Mouse (Mus musculus): ENCODE results near the gene Neil1.

The Neil1 gene

GRCm38 (mm10) chr9:57148144-57148878, at the start of gene Neil1:
Gene Neil1, minus strand, starts transcription at chr9:57148305.
- peak; percentile 97 for DNase-seq (ENCODE audit: low spot score)

GRCm38 (mm10) chr9:57197414-57197813, 49.3 kb upstream of the Neil1 start:
- DNase-seq (ENCODE audit: low spot score) = no peak

GRCm38 (mm10) chr9:57196708-57197107, 48.6 kb upstream of the Neil1 start:
- DNase-seq (ENCODE audit: low spot score) = no peak

GRCm38 (mm10) chr9:57168411-57168810, 20.3 kb upstream of the Neil1 start:
- DNase-seq (ENCODE audit: low spot score) = no peak

GRCm38 (mm10) chr9:57166173-57166572, 18.1 kb upstream of the Neil1 start:
- no peak for DNase-seq (ENCODE audit: low spot score)

GRCm38 (mm10) chr9:57163137-57163536, 15.0 kb upstream of the Neil1 start:
- DNase-seq (ENCODE audit: low spot score) = no peak

- DNase-seq (ENCODE audit: low spot score) = peak; percentile 76
Measured at GRCm38 (mm10) chr9:57162496-57162895, 14.4 kb upstream of the Neil1 start.

- no peak for DNase-seq (ENCODE audit: low spot score)
Measured at GRCm38 (mm10) chr9:57158506-57158905, 10.4 kb upstream of the Neil1 start.

GRCm38 (mm10) chr9:57158013-57158470, 9.9 kb upstream of the Neil1 start, which contains the start of gene Commd4:
Gene Commd4, minus strand, starts transcription at chr9:57158331.
- DNase-seq (ENCODE audit: low spot score) = peak; percentile 96

GRCm38 (mm10) chr9:57157499-57157898, 9.4 kb upstream of the Neil1 start:
- DNase-seq (ENCODE audit: low spot score) = no peak

- DNase-seq (ENCODE audit: low spot score) = no peak
Measured at GRCm38 (mm10) chr9:57156823-57157222, 8.7 kb upstream of the Neil1 start.

- DNase-seq (ENCODE audit: low spot score) = no peak
Measured at GRCm38 (mm10) chr9:57156383-57156782, 8.3 kb upstream of the Neil1 start.

- DNase-seq (ENCODE audit: low spot score) = no peak
Measured at GRCm38 (mm10) chr9:57152331-57152730, 4.2 kb upstream of the Neil1 start.

- no peak for DNase-seq (ENCODE audit: low spot score)
Measured at GRCm38 (mm10) chr9:57150192-57150591, 2.1 kb upstream of the Neil1 start.

- DNase-seq (ENCODE audit: low spot score) = no peak
Measured at GRCm38 (mm10) chr9:57149021-57149420, 916 bp upstream of the Neil1 start.

- peak; percentile 56 for DNase-seq (ENCODE audit: low spot score)
Measured at GRCm38 (mm10) chr9:57147205-57148143, 631 bp downstream of the Neil1 start.

- no peak for DNase-seq (ENCODE audit: low spot score)
Measured at GRCm38 (mm10) chr9:57146451-57147066, 1.5 kb downstream of the Neil1 start.

GRCm38 (mm10) chr9:57144830-57145229, 3.3 kb downstream of the Neil1 start:
- DNase-seq (ENCODE audit: low spot score) = no peak

- no peak for DNase-seq (ENCODE audit: low spot score)
Measured at GRCm38 (mm10) chr9:57143212-57143611, 4.9 kb downstream of the Neil1 start.

GRCm38 (mm10) chr9:57141417-57142353, 6.4 kb downstream of the Neil1 start:
- DNase-seq (ENCODE audit: low spot score) = no peak

- no peak for DNase-seq (ENCODE audit: low spot score)
Measured at GRCm38 (mm10) chr9:57139571-57139970, 8.5 kb downstream of the Neil1 start.
